Mouse (Mus musculus) lung, embryonic 14.5 days (tissue): ENCODE measurements around the gene Itgb5. TPM values are rescaled to one million over a fixed set of nuclear protein-coding genes. Genes with fewer than 3 reads are reported as not detected.

ENCODE experiments used
- ATAC-seq: fragments of 200-750 bp; cut with Nextera tagmentation; 2 replicates; pipeline ENCODE4 v1.8.0; 2017; ENCODE audit warnings: mild to moderate bottlenecking, moderate TSS enrichment, moderate library complexity; ENCODE audit not compliant: insufficient read depth
- DNase-seq: peaks from one replicate; pipeline ENCODE4 v3.0.0-alpha.2; 2015
- H3K27ac ChIP-seq: fragments of 300-500 bp; sonication (generic); 2 replicates; pipeline ENCODE4 v1.5.1; 2014; ENCODE audit warnings: low read depth, mild to moderate bottlenecking, moderate library complexity
- H3K27me3 ChIP-seq: fragments of 300-500 bp; sonication (generic); 2 replicates; pipeline ENCODE4 v1.6.1; 2014; ENCODE audit warnings: low read length, control low read depth; ENCODE audit not compliant: insufficient read depth
- H3K36me3 ChIP-seq: fragments of 300-500 bp; sonication (generic); 2 replicates; pipeline ENCODE4 v1.6.1; 2014; ENCODE audit warnings: control low read depth; ENCODE audit not compliant: insufficient read depth
- H3K4me1 ChIP-seq: fragments of 300-500 bp; sonication (generic); 2 replicates; pipeline ENCODE4 v1.6.1; 2014; ENCODE audit warnings: antibody characterized with exemption, control low read depth; ENCODE audit not compliant: insufficient read depth
- H3K4me2 ChIP-seq: fragments of 300-500 bp; sonication (generic); 2 replicates; pipeline ENCODE4 v1.6.1; 2014; ENCODE audit warnings: mild to moderate bottlenecking
- H3K4me3 ChIP-seq: fragments of 300-500 bp; sonication (generic); 2 replicates; pipeline ENCODE4 v1.5.1; 2014; ENCODE audit warnings: low read depth, low read length
- H3K9ac ChIP-seq: fragments of 300-500 bp; sonication (generic); 2 replicates; pipeline ENCODE4 v1.6.1; 2014
- H3K9me3 ChIP-seq: fragments of 300-500 bp; sonication (generic); 2 replicates; pipeline ENCODE4 v1.6.1; 2016; ENCODE audit warnings: low read depth, low read length, control low read depth
- CTCF ChIP-seq: IDR thresholded peaks from 2 replicates; pipeline ENCODE4 v1.5.1; 2016; ENCODE audit warnings: antibody characterized with exemption, low read depth
- WGBS: fragments of 180-500 bp; shearing (Covaris S2); extraction: QIAGEN DNeasy Blood & Tissue Kit; methylation state at CpG from one replicate; pipeline ENCODE4 v1.1.7; 2014; 5-methylcytosine and 5-hydroxymethylcytosine counted together
- polyA plus RNA-seq: library from polyadenylated mRNA; unstranded; fragments of >200 nt; fragmentation: Nextera tagmentation; extraction: Ambion mirVana; gene quantifications from 2 replicates; pipeline ENCODE4 v1.2.1, GENCODE M21; 2014

Itgb5 gene
- polyA plus RNA-seq, 1 experiment from 2014 or later = 64.5 TPM

GRCm38 (mm10) chr16:33985372-33985771 is 155.9 kb downstream of the Itgb5 start:
- TF ChIP-seq CTCF = no peak

GRCm38 (mm10) chr16:33986993-33987392 is 157.5 kb downstream of the Itgb5 start:
- ATAC-seq = no peak
- no peak overlapping the region for H3K27ac ChIP-seq
- H3K27me3 ChIP-seq = no peaks in the 10 kb centered on the region
- no peaks in the 10 kb centered on the region for H3K4me1 ChIP-seq
- H3K4me3 ChIP-seq = no peak overlapping the region
- TF ChIP-seq CTCF = no peak
- H3K9me3 ChIP-seq = no peaks in the 10 kb centered on the region
- H3K4me2 ChIP-seq = no peak overlapping the region
- H3K9ac ChIP-seq = no peak overlapping the region
- 84% methylated on average over 7 of the region's 7 CpGs for WGBS
- no peaks in the 10 kb centered on the region for H3K36me3 ChIP-seq
- no peak for DNase-seq

More at GRCm38 (mm10) chr16:33985372-33985771, 155.9 kb downstream of the Itgb5 start:
- Histone ChIP-seq H3K36me3 (no peaks in the 10 kb centered on the region), H3K4me3 (no peak overlapping the region), H3K4me2 (no peak overlapping the region), H3K9ac (no peak overlapping the region), H3K9me3 (no peaks in the 10 kb centered on the region), H3K27me3 (no peaks in the 10 kb centered on the region), H3K27ac (no peak overlapping the region), H3K4me1 (no peaks in the 10 kb centered on the region)
- WGBS = 86% methylated on average over 6 of the region's 6 CpGs
- ATAC-seq (no peak), DNase-seq (no peak)

- no peak overlapping the region for H3K4me3 ChIP-seq
- no peak overlapping the region for H3K4me2 ChIP-seq
- peak; percentile 88 for TF ChIP-seq CTCF
- no peaks in the 10 kb centered on the region for H3K36me3 ChIP-seq
- H3K27me3 ChIP-seq = no peaks in the 10 kb centered on the region
- 60% methylated on average over 17 of the region's 17 CpGs for WGBS
- no peaks in the 10 kb centered on the region for H3K4me1 ChIP-seq
- ATAC-seq = no peak
- H3K9me3 ChIP-seq = no peaks in the 10 kb centered on the region
- no peak overlapping the region for H3K9ac ChIP-seq
- peak; percentile 75 for DNase-seq
- H3K27ac ChIP-seq = no peak overlapping the region
These were observed 159.0 kb downstream of the Itgb5 start for GRCm38 (mm10) chr16:33988358-33989012.

- Histone ChIP-seq H3K4me1 (no peaks in the 10 kb centered on the region), H3K27me3 (no peaks in the 10 kb centered on the region), H3K4me2 (no peak overlapping the region), H3K27ac (no peak overlapping the region), H3K36me3 (no peaks in the 10 kb centered on the region), H3K9ac (no peak overlapping the region), H3K4me3 (no peak overlapping the region), H3K9me3 (no peaks in the 10 kb centered on the region)
- 87% methylated on average over 1 of the region's 1 CpGs for WGBS
- DNase-seq (no peak), ATAC-seq (no peak)
- TF ChIP-seq CTCF = no peak
These were observed 159.6 kb downstream of the Itgb5 start for GRCm38 (mm10) chr16:33989106-33989505.

GRCm38 (mm10) chr16:33990712-33991111 is 161.2 kb downstream of the Itgb5 start:
- Histone ChIP-seq H3K27ac (no peak overlapping the region), H3K9ac (no peak overlapping the region), H3K4me3 (no peak overlapping the region), H3K9me3 (no peaks in the 10 kb centered on the region), H3K27me3 (no peaks in the 10 kb centered on the region), H3K4me2 (no peak overlapping the region), H3K36me3 (no peaks in the 10 kb centered on the region), H3K4me1 (no peaks in the 10 kb centered on the region)
- no peak for ATAC-seq
- WGBS = 55% methylated on average over 4 of the region's 4 CpGs
- TF ChIP-seq CTCF = no peak
- DNase-seq = no peak

- Histone ChIP-seq H3K4me1 (no peaks in the 10 kb centered on the region), H3K4me3 (no peak overlapping the region), H3K27me3 (no peaks in the 10 kb centered on the region), H3K9ac (no peak overlapping the region), H3K27ac (no peak overlapping the region), H3K4me2 (no peak overlapping the region), H3K9me3 (no peaks in the 10 kb centered on the region), H3K36me3 (no peaks in the 10 kb centered on the region)
- ATAC-seq (no peak), DNase-seq (no peak)
- 81% methylated on average over 6 of the region's 6 CpGs for WGBS
- TF ChIP-seq CTCF = no peak
These were observed 164.9 kb downstream of the Itgb5 start for GRCm38 (mm10) chr16:33994321-33994720.

GRCm38 (mm10) chr16:33995496-33995895 is 166.0 kb downstream of the Itgb5 start:
- Histone ChIP-seq H3K4me2 (no peak overlapping the region), H3K9ac (no peak overlapping the region), H3K36me3 (no peaks in the 10 kb centered on the region), H3K27me3 (no peaks in the 10 kb centered on the region), H3K4me1 (no peaks in the 10 kb centered on the region), H3K4me3 (no peak overlapping the region), H3K27ac (no peak overlapping the region), H3K9me3 (no peaks in the 10 kb centered on the region)
- DNase-seq = no peak
- TF ChIP-seq CTCF = no peak
- WGBS = 78% methylated on average over 3 of the region's 3 CpGs
- no peak; the same call in 1 of the 2 replicates for ATAC-seq

- H3K4me1 ChIP-seq = no peaks in the 10 kb centered on the region
- no peak overlapping the region for H3K9ac ChIP-seq
- H3K27ac ChIP-seq = no peak overlapping the region
- no peak for ATAC-seq
- no peaks in the 10 kb centered on the region for H3K36me3 ChIP-seq
- DNase-seq = peak; percentile 85
- H3K9me3 ChIP-seq = no peaks in the 10 kb centered on the region
- TF ChIP-seq CTCF = peak; percentile 94
- WGBS = 12% methylated on average over 5 of the region's 5 CpGs
- no peak overlapping the region for H3K4me2 ChIP-seq
- no peaks in the 10 kb centered on the region for H3K27me3 ChIP-seq
- no peak overlapping the region for H3K4me3 ChIP-seq
These were observed 166.6 kb downstream of the Itgb5 start for GRCm38 (mm10) chr16:33996030-33996429.
